Mouse (Mus musculus) embryo, embryonic 11.5 days (tissue): ENCODE measurements at regions not wholly inside any gene's neighbourhood (a gene's known extent, or its start where the extent isn't known, plus 50 kb on each side); places are given as distances from the start of the nearest gene placed in this dataset.
A peak's percentile ranks its signal among the peaks of the same experiment; 100 is the strongest.

Source experiments
- DNase-seq: peaks from one replicate; pipeline ENCODE4 v3.0.0-alpha.2; 2012; ENCODE audit warnings: low read depth, low spot score

DNA sequence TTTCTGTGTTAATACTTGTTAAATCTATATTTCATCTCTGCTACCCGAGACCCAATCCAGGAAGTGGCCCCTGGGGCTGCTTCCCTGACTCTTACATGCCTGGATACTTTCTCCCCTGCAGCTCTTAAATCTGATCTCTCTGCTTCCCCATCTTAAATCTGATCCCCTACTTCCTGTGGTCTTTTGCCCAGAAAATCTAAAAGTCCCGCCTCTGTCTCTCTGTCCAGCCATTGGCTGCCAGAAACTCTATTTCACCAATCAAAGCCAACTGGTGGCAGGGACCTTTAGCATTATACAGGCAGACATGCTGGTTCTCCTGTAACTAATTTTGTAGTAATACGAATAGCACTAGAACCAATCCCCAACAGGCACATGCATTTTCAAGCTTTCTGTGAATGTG is 59.0 kb upstream of the Ccdc91 start:
- DNase-seq, result peak; percentile 3

DNA sequence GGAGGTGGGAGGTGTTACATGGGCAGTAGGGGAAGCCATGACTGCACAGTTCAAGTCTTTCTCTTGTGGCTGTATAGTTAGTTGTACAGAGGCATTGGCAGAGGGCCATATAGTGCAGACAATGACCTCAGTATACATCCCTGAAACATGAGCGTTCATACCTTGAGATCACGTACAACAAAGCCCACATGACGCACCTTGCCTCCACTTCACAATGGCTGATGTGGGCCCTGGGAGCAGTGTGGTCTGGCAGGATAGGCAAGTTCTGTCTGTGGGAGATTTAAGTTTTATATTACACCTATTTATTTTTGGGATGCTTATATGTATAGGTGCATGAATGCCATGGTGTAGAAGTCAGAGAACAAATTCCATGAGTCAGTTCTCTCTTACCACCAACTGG is 61.9 kb upstream of the Ccdc91 start:
- no peak for DNase-seq

DNA sequence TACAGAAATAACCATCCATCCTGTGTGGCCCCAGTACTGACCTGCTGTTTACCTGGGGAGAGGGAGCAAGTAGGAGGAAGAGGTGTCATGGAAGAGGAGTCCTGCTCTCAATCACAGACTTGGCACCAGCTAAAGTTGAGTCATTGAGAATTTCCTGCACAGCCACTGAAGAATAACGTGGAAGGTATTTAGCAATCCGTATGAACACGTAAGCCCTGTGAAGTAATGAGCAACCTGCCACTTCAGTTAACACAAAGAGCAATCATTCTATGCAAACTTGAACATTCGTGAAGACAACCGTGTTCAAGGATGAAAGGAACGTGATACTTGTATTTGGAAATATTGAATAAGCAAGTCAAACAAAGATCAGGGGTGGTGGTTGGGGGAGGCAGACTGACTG is 77.6 kb upstream of the Ccdc91 start:
- DNase-seq, result no peak

DNA sequence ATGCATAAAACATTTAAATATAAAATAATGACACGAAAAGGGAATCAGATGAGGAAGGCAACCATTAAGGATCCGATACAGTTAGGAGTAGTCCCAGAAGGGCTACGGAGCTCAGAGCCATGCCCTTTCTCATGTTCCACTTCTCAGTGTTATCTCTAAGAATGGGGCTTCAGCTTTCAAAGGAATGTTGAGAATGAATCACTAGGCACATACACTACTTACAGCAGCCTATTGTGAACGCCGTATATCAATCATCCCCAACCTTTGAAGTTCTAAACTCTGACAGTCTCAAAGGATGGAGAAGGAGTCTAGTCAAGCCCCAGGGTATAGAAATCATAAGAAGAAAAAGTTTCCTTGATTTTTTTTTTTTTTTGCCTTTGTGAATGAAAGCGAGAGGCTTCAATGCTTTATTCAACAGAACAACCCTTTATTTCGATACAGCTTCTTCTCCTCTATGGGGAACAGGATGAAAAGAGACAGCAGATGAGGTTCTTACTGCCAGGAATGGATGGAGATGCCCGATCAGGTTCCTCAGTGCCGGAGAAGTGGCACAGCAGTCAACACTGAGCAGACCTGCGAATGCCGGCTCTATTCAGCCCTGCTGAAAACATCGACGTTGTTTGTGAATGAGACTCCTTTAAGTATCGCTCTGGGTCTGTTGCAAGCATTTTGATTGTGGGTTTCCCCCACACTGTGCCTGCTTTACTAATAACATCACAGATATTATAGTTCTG is 84.0 kb upstream of the Ccdc91 start:
- DNase-seq, result peak; percentile 19

DNA sequence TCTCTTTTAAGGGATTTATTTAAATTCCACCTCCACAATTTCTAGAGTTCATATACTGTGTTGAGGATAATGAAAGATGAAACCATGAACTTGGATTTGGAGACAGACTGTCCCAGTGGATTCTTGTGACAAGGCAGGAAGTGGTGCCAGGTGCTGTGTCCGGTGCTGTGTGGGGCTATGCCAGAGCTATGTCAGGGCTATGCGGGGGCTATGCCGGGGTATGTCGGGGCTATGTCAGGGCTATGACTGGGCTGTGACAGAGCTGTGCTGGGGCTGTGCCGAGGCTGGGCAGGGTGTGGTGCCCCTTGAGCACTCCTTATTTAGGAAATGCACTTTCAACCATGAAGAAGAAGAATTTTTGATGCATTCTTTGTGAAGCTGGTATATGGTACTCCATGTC is 85.1 kb upstream of the Ccdc91 start:
- DNase-seq, result no peak

DNA sequence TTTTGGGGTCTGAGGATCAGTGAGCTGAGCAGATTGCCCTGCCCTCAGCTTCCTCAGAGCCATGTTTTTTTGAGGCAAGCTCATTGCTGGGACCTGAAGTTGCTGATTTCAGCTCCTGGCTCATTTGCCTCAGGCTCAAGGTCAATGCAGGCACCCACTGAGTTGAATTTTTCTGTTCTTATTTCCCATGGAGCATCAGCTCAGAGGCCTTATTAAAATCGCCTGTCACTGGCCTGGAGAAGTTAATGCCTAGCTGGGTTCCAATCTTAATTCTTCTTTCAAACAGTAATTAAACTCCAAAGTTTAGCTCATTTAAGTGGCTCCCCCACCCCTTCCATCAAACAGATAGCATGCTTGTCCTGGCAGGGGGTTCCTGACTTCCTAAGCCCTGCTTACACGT is 86.9 kb upstream of the Ccdc91 start:
- DNase-seq, result no peak

DNA sequence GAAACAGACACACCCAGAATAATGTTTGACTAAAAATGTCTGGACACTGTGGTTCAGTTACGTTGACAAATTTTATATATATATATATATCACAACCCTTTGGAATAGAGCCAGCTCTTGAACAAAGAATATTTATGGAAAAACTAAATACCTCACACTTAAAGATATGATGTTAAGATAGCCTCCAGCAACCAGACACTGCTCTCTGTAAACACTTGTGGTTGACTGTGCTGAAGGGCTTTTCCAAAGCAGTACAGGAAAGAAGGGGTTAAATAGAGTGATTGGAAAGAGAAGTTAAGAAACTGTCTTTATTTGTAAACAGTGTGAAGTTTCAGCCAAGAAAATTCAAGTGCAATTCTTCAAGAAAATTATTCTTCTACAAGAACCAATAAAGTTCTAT is 90.0 kb upstream of the Ccdc91 start:
- DNase-seq, result no peak

DNA sequence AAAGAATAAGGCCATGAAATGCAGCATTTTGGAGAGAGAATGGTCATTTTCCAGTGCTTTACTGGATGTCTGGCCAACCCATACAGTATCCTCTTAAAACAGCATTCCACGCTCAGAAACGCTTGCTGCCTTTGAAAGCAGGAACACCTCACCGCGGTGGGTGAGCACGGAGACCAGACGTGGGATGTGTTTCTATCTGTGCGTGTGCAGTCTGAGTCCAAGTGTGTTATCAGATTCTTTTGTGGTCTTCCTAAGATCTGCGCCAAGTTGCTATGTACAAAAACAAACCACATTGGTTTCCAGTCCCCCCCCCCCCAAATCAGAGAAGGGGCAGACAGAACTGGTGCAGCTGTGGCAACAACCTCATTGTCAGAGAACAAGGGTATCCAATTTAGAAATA is 95.1 kb upstream of the Ccdc91 start:
- DNase-seq, result no peak

DNA sequence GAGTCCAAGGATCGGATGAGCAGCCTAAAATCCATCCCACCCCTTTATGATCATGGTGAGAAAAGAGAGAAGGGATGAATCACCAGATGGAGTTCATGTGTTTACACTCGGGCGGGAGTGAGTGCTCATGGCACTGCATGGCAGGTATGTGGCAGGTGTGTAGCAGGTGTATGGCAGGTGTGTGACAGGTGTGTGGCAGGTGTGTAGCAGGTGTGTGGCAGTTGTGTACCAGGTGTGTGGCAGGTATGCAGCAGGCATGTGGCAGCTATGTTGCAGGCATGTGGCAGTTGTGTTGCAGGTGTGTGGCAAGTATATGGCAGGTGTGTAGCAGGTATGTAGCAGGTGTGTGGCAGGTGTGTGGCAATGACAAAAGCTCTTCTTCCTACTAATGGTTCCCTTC is 97.9 kb upstream of the Ccdc91 start:
- no peak for DNase-seq

DNA sequence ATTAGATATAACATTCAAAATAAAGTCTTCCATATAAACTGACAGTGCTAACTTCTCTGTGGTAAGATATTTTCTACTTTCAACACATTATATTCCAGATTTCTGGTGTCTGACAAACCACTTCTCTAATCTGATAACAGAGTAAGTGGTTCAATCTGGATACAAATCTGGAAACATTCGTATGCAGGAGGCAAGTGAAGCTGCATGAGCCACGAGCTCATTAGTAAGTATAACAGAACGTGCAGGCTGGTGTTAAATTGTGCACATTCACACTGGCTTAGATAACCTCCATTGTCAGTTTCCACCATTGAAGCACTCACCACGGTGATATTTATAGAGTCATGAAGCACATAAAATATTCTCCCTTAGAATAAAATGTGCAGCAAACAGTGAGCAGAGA is 103.9 kb upstream of the Ccdc91 start:
- DNase-seq, result no peak

DNA sequence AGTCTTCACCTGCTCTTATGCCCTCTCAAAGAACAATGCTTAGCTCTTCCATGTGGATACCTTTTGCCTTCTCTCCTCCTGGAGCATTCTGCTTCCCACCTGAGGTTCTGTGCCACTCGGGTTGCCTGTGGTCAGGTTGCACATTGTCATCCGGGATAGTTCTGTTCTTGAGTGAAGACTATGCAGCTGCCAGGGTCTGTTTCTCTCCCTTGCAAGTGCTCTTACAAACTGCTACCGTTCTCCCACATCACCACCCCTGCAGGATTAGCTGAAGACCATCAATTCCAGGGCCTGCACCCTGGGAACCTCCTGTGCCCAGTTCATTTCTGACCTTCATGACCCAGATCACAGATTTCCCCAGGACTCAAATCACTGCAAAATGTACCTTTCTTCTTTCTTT is 104.3 kb upstream of the Ccdc91 start:
- DNase-seq, result no peak

DNA sequence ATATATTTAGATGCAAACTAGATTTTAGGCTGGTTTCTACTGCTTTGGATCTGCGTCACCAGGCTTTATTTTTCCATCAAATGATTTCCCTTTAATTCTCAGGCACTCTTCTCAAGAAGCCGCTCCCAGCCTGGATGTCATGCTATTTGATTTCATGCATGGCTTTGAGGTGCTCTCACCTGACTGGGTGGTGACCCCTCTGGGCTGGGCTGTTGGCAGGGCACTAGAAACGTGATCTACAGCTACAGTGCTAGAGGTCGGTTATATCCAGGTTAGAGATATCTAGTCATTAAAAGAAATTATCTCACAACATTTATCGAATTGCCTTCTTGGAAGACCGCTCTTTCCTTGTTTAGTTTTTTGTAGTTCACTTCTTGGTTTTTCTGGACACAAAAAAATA is 98.9 kb upstream of the Pthlh start:
- DNase-seq, result no peak

DNA sequence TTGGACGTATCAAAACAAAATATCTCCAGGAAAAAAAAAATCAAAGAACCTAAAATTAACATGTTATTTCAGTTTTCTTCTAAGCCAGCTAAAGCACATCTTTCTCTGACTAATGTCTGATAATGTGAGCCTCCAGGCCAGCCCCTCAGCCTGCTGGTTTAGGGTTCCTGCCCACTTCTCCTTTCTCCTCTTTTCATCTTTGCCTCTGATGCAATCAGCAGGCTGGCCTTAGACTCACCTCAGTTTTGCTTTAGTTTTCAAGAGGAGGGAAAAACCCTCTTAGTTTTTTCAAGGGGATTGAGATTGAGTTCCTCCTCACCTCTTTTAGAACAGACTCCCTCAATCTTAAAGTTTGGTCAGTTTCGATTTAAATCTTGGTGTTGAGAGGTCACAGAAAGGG is 93.0 kb upstream of the Pthlh start:
- no peak for DNase-seq

DNA sequence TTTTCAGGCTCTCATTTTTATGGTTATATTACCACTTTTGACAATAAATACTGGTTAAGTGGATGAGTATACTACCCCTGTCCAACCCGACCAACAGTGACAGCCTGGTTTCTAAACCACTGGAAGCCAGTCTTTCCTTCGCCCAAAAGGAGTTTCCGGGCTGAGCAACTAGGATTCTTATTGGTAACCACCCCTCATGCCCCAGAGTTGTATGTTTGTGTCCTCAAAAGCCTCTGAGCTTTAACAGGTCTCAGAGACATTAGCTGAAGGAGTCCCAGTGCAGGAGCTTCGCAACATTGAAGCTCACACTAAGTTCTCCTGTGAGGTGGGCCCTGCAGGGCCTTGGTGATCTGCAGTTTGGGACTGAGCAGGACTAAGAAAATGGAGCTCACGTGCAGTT is 92.6 kb upstream of the Pthlh start:
- no peak for DNase-seq

DNA sequence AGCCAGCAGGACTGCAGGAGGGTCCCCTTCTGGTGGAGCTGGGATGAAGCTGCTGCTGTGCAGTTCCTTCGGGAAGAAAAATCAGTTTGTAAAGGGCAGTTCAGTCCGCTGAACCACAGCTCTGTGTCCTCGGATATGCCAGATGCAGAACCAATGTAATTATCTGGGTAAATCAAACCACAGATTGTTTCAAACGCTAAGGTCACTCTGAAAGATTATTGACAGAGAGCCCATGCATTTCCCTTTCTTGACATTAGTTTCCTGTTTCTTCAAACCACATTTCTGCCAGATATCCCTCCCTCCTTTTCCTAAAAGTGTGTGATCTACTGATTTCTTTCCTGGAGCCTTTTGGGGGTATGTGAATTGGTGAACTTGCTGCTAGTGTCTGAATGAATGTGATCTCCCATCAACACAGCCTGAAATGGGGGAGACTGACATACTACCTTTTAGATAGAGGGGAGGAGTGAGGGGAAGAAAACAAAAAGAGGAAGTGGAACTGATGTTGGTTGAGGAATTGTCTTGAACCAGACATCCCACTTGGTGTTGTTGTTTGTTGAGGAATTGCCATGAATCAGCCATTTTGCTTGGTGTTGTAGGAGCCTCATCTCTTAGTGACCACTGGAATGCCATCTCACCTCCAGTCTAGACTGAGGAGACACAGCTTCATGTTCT is 85.7 kb upstream of the Pthlh start:
- no peak for DNase-seq

DNA sequence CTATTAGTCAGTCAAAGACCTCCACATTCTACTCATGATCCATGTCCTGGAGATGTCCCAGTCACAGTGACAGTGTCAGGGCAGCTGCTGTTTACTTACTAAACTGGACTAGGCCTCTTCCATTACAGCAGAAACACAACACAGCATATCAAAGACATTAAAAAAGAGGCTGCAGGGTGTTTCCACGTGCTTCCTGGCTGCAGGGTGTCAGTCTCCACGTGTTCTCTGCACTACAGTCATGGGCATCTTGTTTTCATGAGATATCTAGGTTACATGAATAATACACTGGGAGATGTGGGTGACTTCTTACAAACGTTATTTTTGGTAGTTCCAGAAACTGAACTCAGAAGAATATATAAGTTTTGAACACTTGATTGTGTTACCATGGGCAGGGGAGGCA is 84.6 kb upstream of the Pthlh start:
- no peak for DNase-seq

DNA sequence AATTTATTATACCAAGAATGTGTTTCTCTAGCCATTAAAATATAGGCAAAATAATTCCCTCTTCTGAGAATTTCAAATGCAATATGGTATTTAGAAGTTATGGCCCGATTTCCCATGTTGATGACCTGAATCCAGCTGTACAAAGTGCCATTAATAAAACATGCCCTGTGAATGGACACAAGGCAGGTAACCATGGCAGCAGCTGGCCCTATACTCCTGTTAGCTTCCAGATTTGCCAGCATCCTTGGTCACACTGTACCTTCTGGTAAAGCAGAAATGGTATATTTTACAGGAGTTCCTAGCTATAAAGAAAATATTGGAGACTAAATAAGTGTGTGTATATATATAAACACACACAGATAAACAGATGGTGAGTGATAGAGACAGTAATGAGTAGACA is 77.1 kb upstream of the Pthlh start:
- no peak for DNase-seq

DNA sequence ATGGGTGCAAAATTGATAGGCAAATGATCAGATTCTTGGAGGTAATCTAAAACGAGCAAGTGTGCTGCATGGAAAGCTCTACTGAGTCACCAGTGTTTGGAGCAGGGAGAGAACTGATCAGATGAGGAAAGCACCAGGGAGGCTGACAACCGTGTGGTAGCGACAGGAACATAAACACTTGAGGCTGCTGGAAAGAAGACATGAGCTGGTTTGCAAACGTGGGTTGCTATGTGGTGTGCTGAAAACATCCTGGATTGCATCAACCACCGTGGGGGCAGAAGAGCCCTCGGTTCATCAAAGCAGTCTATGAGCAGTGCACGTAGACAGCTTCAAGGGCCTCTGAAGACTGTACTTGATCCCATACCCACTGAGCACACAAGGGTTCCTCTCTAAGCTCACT is 69.0 kb upstream of the Pthlh start:
- no peak for DNase-seq

DNA sequence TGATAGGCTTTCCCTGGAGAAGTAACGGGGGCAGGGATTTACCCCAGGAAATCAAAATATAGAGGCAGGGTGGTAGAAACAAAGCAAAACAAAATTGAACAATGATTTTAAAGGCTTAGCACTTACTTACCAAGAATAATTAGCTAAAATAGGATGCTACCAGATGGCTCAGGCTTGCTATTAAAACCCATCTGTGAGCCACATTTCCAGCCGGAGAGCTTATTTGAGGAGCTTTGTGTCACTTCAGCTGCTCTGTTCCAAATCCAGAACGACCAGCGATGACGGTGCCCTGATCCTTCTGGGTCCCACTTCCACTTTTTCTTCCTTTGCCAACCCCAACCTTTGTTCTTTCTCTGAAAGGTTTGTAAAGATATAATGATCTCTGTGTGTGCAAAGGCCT is 65.2 kb upstream of the Pthlh start:
- no peak for DNase-seq

DNA sequence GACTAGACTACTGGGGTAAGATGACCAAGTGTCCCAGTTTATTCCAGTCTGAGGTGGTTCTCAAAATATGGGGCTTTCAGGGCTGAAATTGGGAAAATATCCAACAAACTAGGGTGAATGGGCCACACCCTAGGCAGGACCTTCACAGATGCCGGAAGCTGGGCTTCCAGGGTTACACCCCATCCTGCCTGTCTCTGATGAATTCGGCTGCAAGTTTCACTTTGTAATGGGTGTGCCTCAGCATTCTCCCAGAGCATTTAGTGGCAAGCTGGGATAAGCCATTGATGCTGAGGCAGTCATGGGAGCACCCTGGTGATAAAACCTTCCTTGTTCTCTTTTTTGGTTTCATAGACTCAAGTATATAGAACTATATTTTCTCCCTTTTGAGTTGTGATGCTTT is 60.4 kb upstream of the Pthlh start:
- DNase-seq, result no peak

DNA sequence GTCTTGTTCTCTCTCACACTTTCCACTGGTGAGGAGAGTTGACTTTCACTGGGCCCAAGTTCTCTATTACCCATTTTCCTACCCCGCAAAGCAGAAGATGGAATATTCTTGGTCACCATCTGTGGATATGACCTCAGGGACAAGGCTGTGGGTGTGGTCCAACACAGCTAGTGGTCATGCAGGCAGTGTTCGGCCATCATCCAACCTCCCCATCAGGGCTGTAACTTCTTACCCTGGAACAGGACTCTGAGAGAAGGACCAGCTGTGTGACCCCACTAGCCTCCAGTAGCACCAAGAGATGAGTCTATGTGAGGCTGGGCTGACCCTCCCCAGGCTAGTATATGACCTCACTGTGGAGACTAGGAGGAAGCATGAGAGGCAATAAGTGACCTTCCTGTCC is 54.1 kb upstream of the Pthlh start:
- DNase-seq, result no peak

DNA sequence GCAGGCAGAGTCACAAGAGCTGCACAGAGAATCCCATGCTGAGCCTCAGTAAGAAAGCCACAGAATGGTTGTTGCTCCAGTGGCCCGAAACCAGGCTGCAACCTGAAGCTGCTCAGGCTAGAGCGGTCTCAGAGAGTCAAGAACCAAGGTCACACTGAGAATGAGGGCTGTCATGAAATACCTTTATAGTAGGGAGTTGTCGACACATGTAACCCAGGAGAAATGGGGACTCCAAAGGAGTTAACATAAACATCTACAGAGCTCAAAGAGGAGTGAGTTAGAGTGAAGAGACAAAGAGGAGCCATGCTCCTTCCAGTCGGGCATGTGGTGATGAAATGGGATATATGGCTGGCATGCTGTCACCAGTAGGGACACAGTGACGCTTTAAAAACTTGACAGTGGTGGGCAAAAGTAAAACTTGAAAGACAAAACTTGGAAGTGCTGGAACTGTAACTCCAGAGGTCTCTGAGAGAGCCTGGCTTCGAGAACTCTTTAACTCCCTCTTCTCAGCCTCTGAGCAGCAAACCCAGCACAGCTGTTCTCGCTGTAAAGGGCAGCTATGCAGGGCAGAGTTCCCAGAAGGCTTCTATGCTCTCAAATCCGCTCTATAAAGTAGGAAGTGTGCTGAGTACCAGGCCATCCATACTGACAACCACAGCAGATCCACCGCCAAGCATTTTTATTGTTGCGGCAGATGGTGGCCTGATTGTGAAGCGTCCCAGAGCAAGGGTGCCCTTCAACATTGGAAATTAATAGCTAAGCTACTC is 52.9 kb upstream of the Pthlh start:
- no peak for DNase-seq

DNA sequence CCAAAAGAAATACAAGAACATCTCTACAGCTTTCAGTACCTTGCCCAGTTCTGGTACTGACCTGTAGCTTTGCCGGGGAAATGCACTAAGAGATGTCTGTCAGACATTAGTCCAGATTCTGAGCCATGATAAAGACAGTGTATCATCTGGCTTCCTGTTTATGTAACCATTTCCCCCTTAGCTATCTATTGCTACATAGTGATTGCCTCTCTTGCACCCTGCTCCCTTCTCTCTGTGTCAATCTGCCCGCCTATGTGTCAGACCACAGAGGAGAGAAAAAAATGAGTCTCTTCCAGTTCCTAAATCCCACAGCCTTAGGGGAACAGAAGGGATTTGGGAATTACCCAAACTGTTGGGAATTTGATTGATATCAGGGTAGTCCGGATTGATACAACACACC is 52.2 kb upstream of the Pthlh start:
- DNase-seq, result no peak
